Mouse (Mus musculus): ENCODE data around the gene Micu2.

DNA sequence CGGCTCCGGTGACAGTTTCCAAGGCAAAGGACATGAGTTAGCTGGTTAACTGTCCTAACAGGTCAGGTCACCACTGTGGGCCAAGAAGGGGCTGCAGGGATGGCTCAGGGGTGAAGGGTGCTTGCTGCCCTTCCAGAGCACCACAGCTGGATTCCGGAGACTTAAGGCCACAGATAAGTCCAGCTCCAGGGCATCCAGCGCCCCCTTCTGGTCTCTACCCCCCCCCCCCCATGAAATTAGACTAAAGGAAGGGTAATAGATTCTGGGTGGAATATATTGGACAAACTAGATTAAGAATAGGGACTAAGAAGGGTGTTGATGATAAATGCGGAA lies 306 bp upstream of the Micu2 start:
- TF ChIP-seq CTCF (IDR thresholded peaks at IDR 0.05; ENCODE audit: extremely low read depth, insufficient read length, insufficient replicate concordance, low read depth, low read length) = no peak
- no peak for TF ChIP-seq POLR2A (IDR thresholded peaks at IDR 0.05; ENCODE audit: low read depth, low read length)

All from small intestine, adult 2 months (tissue).